Mouse (Mus musculus): Measurements from ENCODE around the gene Tnip1.
"Not testable (repeated sequence)": the region's sequence is repeated elsewhere in the genome, so short reads cannot be mapped to it uniquely, and the experiment has no call there.

Tnip1 gene

GRCm38 (mm10) chr11:54910081-54910665 lies 52.5 kb downstream of the Tnip1 start:
- DNase-seq (ENCODE audit: low spot score in 2 of 2), result no peak

DNA sequence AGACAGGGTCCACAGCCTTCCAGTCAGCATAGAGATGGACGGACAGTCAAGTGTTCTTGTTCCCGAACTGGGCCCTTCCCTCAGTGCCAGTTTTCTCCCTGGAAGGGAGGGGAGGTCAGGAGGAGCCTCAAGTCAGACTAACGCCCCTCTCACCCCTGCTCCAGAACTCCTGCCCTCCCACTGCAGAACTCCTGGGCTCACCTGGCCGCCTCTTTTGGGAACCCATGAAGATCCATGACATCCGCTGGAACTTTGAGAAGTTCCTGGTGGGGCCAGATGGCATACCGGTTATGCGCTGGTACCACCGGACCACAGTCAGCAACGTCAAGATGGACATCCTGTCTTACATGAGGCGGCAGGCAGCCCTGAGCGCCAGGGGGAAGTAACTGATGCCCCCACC lies 53.4 kb downstream of the Tnip1 start:
- no peak for DNase-seq (ENCODE audit: low spot score in 2 of 2)

GRCm38 (mm10) chr11:54907259-54907658 lies 55.5 kb downstream of the Tnip1 start:
- DNase-seq (ENCODE audit: low spot score in 2 of 2), result no peak

- no peak for DNase-seq (ENCODE audit: low spot score in 2 of 2)
These were observed 56.3 kb downstream of the Tnip1 start for GRCm38 (mm10) chr11:54906466-54906865.

GRCm38 (mm10) chr11:54905931-54906330 lies 56.8 kb downstream of the Tnip1 start:
- no peak for DNase-seq (ENCODE audit: low spot score in 2 of 2)

- no peak for DNase-seq (ENCODE audit: low spot score in 2 of 2)
These were observed 57.6 kb downstream of the Tnip1 start for GRCm38 (mm10) chr11:54905086-54905485.

- no peak for DNase-seq (ENCODE audit: low spot score in 2 of 2)
These were observed 58.6 kb downstream of the Tnip1 start for GRCm38 (mm10) chr11:54903940-54904706.

GRCm38 (mm10) chr11:54903339-54903738 lies 59.4 kb downstream of the Tnip1 start:
- DNase-seq (ENCODE audit: low spot score in 2 of 2), result no peak

DNA sequence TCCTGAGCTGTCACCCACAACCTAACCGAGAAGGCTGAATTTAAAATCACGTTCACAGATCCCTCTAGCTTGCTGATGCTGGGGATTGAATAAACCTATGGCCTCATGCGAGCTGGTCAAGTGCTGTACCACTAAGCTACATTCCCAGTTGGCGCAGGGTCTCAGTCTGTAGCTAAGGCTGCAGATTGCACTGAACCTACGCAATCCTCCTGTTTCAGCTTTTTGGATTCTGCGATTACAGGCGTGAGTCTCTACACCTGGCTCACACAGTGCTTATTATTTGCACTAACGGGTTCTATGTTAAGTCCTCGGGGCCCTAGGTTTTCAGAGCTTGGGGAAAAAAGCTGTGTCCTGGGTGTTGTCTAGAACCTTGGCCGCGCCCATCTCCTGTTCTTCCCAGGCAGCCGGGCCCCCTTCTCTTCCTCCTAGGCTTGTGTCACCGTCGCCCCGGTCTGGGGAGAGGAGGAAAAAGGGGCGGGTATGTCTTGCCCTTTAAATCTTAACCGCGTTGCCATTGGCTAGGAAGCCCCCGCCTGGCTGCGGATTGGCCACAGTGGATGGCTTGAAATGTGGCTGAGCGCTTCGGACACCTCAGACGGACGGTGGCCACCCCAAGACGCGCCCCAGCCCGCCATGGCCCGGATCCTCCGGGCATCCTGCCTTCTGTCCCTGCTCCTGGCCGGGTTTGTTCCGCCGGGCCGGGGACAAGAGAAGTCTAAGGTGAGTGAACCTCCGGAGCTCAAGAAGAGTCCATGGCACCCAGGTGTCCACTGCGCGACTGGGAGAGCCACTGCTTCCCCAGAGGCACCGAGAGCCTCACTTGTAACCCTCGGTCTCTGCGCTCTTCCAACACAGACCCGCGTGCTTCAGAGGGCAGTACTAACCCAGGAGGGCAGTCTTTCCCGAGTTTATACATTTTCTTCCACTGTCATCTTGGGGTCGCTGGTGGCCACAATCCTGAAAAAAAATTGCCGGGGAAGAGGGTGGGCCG lies 60.1 kb downstream of the Tnip1 start, which contains the start of gene Gpx3:
TSS of gene Gpx3 (plus strand) at position 121 of the 991 bp plus-strand sequence.
- peak; percentile 36 to 69 for DNase-seq (ENCODE audit: low spot score in 2 of 2)

DNA sequence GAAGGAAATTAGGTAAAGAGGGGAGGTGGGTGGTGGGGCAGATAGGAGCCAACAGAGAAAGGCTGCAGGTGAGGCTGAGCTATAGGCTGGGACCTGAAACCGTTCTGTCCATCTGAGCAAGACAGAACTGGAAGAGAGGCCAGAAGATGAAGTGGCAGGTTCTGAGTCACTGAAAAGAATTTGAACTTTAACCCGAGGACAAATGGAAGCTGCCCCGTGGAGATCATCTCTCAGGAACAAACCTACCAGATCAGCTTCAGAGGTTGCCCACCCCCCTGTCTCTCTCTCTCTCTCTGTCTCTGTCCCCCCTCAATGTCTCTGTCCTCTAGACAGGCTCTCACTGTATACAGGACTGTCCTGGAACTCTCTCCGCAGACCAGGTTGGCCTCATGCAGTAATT lies 63.1 kb downstream of the Tnip1 start:
- DNase-seq (ENCODE audit: low spot score in 2 of 2), result no peak

GRCm38 (mm10) chr11:54897470-54897869 lies 65.2 kb downstream of the Tnip1 start:
- DNase-seq (ENCODE audit: low spot score in 2 of 2), result no peak

GRCm38 (mm10) chr11:54896646-54897045 lies 66.1 kb downstream of the Tnip1 start:
- not testable (repeated sequence) for DNase-seq (ENCODE audit: low spot score in 2 of 2)

DNA sequence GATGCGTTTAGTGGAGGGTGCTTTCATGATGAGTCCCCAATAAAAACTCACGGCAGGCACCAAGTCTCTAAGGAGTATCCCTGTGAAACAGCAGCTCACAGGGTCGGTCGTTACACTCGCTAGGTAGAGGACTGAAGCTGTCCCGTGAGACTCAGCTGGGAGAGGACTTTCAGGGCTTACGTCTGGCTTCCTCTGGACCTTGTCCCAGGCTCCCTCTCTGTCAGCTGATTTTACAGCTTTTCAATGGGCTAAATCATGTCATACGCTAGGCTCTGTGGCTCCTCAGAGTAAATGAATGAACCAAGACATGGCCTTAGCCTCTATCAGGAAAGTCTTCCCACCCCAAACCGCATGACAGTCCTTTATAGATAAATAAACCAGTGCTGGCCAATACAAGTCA lies 68.1 kb downstream of the Tnip1 start:
- no peak for DNase-seq (ENCODE audit: low spot score in 2 of 2)

DNA sequence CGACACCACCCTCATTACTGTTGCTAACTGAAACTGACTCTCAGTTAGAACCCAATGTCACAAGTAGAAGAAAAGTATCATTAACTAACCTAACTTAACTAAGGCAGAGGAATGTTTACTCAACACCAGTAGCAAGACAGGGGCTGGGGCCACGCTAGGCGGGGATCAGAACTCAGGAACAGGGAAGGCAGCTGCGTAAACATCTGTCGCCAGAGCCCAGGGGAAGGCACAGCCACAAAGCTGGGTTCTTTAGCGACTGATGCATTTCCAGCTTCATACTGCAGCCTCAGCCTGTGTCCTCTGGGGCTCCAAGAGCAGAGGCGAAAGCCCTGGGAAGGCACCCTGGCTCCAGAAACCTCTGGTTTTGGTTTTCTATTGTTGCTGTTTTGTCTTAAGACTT lies 70.6 kb downstream of the Tnip1 start:
- DNase-seq (ENCODE audit: low spot score in 2 of 2), result no peak

- no peak for DNase-seq (ENCODE audit: low spot score in 2 of 2)
These were observed 71.4 kb downstream of the Tnip1 start for GRCm38 (mm10) chr11:54891341-54891740.

DNA sequence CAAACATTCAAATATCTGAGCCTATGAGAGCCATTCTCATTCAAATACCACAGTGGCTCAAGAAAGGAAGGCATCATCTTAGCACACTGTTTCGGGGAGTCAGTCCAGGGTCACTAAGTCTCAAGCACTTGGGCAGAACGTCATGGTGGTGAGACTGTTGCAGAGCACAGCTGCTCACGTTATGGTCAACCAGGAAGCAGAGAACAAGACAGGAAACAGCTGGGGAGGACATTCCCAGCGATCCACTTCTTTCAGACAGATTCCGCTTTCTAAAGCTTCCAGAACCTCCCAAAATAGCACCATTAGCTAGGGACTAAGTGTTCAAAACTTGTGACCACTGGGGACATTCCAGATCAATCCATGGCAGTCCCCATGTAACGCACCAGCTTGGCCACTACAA lies 74.8 kb downstream of the Tnip1 start:
- no peak for DNase-seq (ENCODE audit: low spot score in 2 of 2)

DNA sequence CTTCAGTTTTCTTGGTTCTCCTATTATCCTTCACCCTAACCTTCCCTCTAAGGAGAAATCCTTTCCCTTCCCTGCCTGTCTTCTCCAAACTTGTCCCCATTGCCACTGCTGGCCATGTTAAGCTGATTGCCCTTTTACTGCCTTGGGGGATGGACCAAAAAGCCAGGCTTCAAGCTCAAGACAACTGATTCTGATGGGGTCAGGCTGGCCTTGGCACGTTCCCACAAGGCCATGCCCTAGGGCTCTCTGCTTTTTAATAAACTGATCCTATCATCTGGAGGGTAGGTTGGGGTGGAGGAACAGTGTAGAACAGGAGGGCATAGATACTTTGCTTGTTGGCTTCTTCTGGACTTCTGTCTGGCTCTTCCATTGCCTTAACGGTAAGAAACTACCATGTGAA lies 77.3 kb downstream of the Tnip1 start:
- no peak for DNase-seq (ENCODE audit: low spot score in 2 of 2)

DNA sequence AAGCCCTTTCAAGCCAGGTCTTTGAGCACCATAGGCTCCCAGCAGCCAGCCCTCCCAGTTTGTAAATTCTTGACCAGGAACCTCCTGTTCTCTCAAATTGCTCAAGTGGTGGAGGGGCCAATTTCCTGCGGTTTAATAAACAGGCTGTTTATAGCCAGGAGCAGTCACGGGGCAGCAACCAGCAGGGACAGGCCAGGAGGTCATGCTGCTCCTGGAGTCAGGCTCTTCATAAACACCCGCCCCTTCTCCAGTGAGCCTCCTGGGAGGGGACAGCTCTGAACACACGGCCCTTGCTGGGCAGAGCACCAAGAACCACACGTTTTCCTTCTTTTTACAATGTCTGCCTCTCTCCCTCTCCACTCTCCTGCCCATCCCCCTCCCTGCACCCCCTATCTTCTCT lies 77.8 kb downstream of the Tnip1 start:
- peak in 1 of 2 experiments; percentile 60 for DNase-seq (ENCODE audit: low spot score in 2 of 2)

DNA sequence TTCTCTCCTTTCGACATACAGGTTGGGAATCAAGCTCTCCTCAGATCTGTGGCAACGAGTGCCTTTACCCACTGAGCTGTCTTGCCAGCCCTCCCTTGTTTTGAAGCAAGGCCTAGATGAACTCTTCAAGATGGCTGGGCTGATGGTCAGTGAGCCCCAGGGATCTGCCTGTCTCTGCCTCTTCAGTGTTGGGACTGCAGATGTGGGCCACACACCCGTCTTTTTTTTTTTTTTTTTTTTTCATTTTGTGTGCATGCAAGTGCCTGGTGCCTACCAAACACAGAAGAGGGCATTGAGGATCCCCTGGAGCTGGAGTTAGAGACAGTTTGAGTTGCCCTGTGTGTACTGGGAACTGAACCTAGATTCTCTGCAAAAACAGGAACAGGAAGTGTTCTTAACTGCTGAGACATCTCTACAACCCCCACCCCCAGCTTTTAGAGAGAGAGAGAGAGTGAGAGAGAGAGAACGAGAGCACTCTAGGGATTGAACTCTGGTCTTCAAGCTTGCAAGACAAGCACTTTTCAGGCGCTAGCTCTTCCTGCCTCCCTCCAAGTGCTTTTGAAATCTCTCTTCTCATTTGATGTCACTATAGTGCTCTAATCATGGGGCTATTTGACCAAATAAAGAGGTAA lies 78.4 kb downstream of the Tnip1 start:
- DNase-seq (ENCODE audit: low spot score in 2 of 2), result no peak

DNA sequence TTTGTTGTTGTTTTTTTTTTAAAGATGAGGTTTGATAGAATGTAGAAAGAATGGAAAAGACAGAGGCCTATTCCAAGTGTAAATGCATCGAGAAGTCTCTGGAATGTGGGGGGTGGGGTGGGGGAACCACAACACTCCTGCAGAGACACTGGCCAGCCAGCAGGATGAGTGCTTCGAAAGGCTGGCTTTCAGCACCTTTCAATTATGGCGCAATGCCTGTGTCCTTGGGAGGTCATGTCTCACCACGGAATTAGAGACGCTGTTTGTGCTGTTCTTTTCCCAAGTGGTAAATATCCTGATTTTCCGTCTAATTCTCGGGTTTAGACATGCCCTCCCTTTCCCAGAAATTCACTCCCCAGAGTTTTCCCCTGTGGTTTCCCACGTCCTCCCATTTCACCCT lies 80.0 kb downstream of the Tnip1 start:
- no peak for DNase-seq (ENCODE audit: low spot score in 2 of 2)

DNA sequence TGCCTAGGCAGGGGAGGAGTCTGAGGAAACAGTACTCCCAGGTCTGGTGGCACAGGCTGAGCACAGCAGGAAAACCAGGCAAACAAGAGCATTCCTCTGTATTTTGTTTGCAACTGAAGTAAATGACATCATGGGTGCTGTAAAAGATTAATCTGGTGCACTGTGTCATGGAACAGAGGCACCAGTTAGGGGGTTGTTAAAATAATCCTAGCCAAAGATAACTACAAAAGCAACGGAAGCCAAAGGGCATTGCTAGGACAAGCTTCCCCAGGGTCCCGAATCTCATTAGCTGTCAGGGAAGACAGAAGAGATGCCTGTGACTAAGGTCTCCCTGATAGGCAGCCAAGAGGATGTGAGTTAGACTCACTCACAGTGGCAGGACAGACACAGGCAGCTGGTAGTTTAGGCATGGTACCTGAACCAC lies 81.7 kb downstream of the Tnip1 start:
- DNase-seq (ENCODE audit: low spot score in 2 of 2), result no peak

DNA sequence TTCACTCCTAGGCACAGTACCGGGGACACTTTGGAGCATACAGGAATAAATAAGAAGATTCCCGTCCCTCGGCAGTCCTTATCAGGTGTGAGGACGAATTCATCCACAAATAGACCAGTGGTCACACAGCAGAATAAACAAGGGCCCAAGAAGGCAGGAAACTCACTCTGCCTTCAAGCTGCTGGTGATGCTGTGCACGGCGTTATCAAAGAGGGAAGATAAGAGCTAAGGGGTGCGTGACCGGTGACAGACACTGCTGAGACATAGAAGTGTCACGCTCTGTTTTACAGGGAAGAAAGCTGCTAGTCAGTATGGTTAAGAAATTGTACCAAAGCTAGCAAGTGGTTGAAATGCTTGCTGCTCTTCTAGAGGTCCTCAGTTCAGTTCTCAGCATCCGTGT lies 82.8 kb downstream of the Tnip1 start:
- DNase-seq (ENCODE audit: low spot score in 2 of 2), result no peak

Data from urinary bladder, adult 18-20 months (tissue).